Mouse (Mus musculus) CD4-positive helper T cell, adult 2 months (primary cell): ENCODE data around the gene Slc12a7.
A peak's percentile ranks its signal among the peaks of the same experiment; 100 is the strongest.

Source experiments
- DNase-seq: peaks from one replicate; pipeline ENCODE4 v3.0.0-alpha.2; 2012; ENCODE audit warnings: low read depth, missing footprints, low spot score

The Slc12a7 gene

DNA sequence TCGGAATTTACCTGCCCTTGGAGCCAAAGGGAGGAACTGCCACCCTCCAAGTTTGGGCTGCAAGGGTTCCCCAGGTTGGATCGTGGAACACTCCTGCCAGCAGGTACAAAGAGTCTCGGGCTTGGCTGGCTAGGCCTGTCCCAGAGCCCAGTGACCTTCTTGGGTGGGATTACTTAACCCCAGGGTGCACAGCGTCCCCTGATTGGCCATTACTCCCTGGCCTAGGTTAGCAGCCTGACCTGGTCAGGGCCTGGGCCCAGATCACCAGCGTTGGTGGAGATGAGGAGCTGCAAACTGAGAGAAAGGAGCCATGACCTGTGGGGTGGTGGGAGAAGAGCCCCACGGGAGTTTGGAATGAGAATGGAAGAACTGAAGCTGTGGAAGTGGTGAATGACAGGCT is 30.0 kb downstream of the Slc12a7 start:
- DNase-seq, result no peak

DNA sequence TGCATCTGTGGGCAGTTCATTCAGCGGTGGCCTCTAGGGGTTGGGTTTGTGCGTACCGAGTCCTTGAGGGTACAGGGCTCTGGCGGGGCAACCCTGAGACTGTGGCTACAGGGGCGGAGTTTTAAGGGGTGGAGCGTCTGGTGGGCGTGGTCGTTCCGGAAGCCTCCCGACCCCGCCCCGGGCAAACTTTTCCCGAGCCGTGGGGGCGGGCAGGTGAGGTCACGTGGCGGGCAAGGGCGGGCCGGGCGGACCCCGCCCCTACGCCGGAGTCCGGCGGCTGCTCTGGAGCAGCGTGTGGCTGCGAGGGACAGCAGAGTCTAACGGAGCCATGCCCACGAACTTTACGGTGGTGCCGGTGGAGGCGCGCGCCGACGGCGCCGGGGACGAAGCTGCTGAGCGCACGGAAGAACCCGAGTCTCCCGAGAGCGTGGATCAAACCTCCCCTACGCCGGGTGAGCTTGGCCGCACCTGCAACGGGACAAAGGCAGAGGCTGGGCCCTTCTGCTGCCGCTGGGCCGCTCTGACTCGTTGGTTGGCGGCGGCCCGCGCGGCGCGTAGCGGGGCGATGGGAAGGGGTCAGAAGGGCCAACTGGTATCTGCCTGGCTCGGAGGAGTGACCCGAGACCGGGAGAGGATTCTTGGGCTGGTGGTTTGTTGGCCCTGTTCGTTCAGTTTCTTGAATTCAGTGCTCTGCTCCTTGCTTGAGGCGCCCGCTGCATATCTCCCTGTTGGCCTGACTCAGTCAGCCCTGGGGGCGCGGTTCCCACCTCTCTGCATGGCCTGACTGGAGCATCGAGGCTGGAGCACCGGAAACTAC is 30.8 kb downstream of the Slc12a7 start:
- peak; percentile 88 for DNase-seq

DNA sequence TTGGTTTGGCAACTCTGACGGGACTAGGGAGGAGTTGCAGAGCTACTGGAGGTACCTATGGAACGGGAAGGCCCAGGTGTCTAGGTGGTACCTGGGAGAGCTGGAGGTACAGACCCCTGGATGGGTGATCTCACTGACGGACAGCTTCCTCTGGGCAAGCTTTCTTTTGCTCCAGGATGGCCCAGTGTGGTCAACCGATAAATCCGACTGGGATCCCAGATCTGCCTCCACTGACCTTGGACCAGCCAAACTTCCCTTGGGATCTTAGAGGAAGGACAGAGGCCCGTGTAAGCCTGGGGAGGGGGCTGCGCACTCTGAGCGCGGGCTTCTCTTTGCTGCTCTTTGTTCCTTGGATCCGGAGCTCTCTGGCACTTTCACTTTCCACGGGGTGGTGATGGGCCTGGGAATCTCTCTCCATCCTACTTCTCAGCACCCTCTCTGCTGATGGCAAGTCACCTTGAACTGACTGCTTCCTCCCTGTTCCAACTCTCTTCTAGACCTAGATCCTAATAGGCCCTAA is 31.4 kb downstream of the Slc12a7 start:
- no peak for DNase-seq

GRCm38 (mm10) chr13:73765393-73765792 is 32.5 kb downstream of the Slc12a7 start:
- DNase-seq, result no peak

- DNase-seq, result no peak
These were observed 34.3 kb downstream of the Slc12a7 start for GRCm38 (mm10) chr13:73767224-73767623.

GRCm38 (mm10) chr13:73767754-73768153 is 34.9 kb downstream of the Slc12a7 start:
- no peak for DNase-seq

- no peak for DNase-seq
These were observed 35.4 kb downstream of the Slc12a7 start for GRCm38 (mm10) chr13:73768311-73768710.

DNA sequence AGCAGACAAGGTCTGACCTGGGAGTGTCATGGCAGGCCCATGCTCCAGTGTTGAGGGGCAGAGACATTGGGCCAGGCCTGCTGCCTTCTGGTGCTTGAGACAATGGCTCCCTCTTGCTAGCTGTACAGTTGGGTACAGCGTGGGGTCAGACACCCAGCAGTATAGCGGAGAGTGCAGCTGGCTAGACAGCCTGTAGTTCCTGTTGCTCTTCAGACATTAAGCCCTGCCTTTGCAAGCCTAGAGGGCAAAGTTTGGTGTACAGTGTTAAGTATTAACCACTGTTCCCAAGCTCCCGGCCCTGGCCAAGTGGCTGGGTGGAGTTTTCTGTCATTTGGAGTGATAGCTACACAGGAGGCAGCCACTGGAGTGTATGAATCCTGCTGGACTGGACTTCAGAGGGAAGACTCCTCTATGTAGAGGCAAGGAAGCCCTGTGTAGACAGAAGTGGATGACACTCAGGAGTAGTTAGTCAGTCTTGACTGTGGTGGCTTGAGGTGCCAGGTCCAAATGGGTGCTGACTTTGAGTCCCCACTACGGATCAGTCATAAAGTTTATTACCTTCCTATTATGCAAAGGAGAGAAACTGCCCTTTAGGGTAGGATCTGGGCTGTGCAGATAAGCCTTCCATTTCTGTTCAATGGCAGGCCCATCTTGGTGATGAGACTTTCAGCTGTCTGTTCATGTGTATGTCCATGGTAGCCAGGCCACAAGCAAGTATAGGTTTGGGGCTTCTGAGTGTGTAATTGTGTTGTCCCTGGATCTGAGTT is 37.2 kb downstream of the Slc12a7 start:
- no peak for DNase-seq

DNA sequence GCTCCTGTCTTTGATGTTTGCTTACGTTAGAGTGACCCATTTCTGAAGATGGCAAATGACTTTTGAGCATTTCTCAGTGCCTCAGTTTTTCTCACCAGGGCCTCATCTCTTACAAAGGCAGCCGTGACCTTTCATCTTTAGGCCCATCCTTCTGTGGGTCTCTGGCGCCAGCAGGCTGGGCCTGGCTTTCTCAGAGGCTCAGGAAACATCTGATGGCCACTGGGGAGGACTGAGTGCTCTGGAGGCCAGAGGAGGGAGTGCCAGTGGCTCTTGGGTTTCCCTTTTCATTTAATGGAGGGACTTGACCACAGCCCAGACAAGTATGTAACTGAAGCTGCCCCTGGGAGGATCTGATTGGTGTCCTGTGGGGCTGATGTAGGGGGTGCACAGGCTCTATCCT is 38.2 kb downstream of the Slc12a7 start:
- no peak for DNase-seq

DNA sequence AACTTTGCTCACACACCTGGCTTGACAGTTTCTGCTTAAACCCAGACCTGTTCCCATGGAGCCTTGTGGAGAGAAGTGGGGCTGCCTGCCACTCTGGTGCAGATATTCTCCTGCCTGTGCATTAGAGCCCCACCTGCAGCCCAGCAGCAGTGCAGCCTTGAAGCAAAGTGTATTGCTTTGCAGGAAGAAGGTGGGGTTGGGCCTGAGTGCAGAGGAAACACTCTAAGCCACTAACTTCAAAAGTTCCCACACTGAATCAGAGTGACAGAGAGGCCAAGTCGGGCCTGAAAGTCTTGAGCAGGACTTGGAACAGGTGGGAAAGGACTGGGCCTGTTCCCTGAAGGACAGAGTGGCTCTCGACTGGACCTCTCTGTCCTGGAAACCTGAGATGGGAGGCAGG is 39.8 kb downstream of the Slc12a7 start:
- DNase-seq, result peak; percentile 75

- peak; percentile 33 for DNase-seq
These were observed 40.8 kb downstream of the Slc12a7 start for GRCm38 (mm10) chr13:73773519-73774205.

DNA sequence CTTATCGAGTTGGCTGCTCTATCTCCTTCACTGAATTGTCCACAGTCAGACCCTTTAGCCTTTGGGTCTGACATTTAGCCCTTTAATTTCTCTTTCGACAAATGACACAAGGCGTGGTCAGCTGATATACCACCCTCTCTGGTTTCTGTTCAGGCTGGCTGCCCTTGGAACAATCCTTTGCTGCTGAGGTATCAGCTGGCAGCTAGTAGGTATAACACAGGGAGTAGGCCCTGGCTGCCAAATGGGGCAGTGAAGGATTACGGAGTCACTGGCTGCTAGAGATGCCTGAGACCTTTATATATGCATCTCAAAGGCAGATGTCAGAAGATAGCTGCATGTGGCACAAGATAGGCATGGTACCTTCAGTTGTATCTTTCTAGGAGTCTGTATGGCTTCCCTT is 42.9 kb downstream of the Slc12a7 start:
- DNase-seq, result no peak

- DNase-seq, result no peak
These were observed 44.7 kb downstream of the Slc12a7 start for GRCm38 (mm10) chr13:73777578-73777977.

- no peak for DNase-seq
These were observed 49.6 kb downstream of the Slc12a7 start for GRCm38 (mm10) chr13:73782486-73782885.

- no peak for DNase-seq
These were observed 59.3 kb downstream of the Slc12a7 start for GRCm38 (mm10) chr13:73792176-73792575.

GRCm38 (mm10) chr13:73793171-73793570 is 60.3 kb downstream of the Slc12a7 start:
- DNase-seq, result no peak

- no peak for DNase-seq
These were observed 66.2 kb downstream of the Slc12a7 start for GRCm38 (mm10) chr13:73799110-73799509.

- no peak for DNase-seq
These were observed 70.7 kb downstream of the Slc12a7 start for GRCm38 (mm10) chr13:73803450-73804178.

DNA sequence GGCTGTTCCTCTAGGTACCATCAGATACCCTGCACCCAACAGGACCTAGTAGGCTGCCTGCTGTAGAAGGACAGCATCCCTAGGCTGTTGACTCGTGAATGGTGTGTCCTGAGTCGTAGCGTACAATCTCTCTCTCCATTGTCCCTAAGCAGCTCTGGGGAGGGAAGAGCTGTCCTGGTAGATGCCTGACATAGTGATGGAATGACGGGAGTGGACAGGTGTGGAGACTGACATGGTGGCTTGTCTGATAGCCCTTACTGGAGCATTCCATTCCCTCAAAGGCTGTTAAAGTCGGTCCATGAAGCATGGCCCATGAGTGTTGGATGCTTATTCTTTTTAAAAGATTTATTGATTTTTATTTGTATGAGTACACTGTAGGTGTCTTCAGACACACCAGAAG is 72.0 kb downstream of the Slc12a7 start:
- no peak for DNase-seq

GRCm38 (mm10) chr13:73812936-73813335 is 80.0 kb downstream of the Slc12a7 start:
- DNase-seq, result no peak

DNA sequence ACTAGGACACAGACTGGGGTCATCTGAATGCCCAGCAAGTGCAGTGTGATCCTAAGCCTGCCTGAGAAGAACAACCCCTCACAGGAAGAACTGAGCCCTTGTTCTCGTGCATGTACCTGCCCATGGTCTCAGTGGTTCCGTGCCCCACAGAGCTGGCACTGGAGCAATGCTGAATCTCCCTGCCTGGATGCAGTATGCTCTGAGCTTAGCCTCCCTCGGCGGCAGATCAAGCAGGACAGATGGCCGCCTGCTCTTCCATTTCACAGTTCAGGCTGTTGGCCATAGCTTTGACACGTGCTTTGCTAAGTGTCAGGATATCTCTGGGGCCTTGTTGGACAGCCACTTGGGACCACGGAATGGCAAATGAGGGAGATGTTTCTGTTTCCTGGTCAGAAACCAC is 81.3 kb downstream of the Slc12a7 start:
- DNase-seq, result no peak
